Mouse (Mus musculus) kidney, embryonic 14.5 days (tissue): Measurements from ENCODE around the gene Uhrf2. TPM values are rescaled to one million over a fixed set of nuclear protein-coding genes. Genes with fewer than 3 reads are reported as not detected.

ENCODE experiments used
- ATAC-seq: fragments of 200-750 bp; cut with Nextera tagmentation; 2 replicates; pipeline ENCODE4 v1.8.0; 2017; ENCODE audit warnings: moderate number of reproducible peaks, mild to moderate bottlenecking, moderate TSS enrichment, moderate library complexity; ENCODE audit not compliant: low FRiP score, low TSS enrichment
- H3K27ac ChIP-seq: fragments of 300-500 bp; sonication (generic); 2 replicates; pipeline ENCODE4 v1.5.1; 2014; ENCODE audit warnings: low read depth, mild to moderate bottlenecking, low read length, moderate library complexity, mixed read lengths
- H3K27me3 ChIP-seq: fragments of 300-500 bp; sonication (generic); 2 replicates; pipeline ENCODE4 v1.6.1; 2014; ENCODE audit warnings: mild to moderate bottlenecking, low read length; ENCODE audit not compliant: control insufficient read depth, insufficient read depth
- H3K36me3 ChIP-seq: fragments of 300-500 bp; sonication (generic); 2 replicates; pipeline ENCODE4 v1.6.1; 2014; ENCODE audit warnings: low read length, mixed read lengths; ENCODE audit not compliant: control insufficient read depth, insufficient read depth
- H3K4me1 ChIP-seq: fragments of 300-500 bp; sonication (generic); 2 replicates; pipeline ENCODE4 v1.6.1; 2014; ENCODE audit warnings: low read length, mixed read lengths; ENCODE audit not compliant: control insufficient read depth, insufficient read depth
- H3K4me2 ChIP-seq: fragments of 300-500 bp; sonication (generic); replicated peaks from 2 replicates; pipeline ENCODE4 v1.6.1; 2014; ENCODE audit warnings: low read depth, mild to moderate bottlenecking, low read length
- H3K4me3 ChIP-seq: fragments of 300-500 bp; sonication (generic); 2 replicates; pipeline ENCODE4 v1.5.1; 2014; ENCODE audit warnings: mild to moderate bottlenecking, low read length
- H3K9ac ChIP-seq: fragments of 300-500 bp; sonication (generic); 2 replicates; pipeline ENCODE4 v1.6.1; 2014; ENCODE audit warnings: low read depth, mild to moderate bottlenecking, low read length, moderate library complexity
- H3K9me3 ChIP-seq: fragments of 300-500 bp; sonication (generic); 2 replicates; pipeline ENCODE4 v1.6.1; 2016; ENCODE audit warnings: low read length; ENCODE audit not compliant: control insufficient read depth
- WGBS: fragments of 180-500 bp; shearing (Covaris S2); extraction: QIAGEN DNeasy Blood & Tissue Kit; methylation state at CpG from one replicate; pipeline ENCODE4 v1.1.7; 2014; 5-methylcytosine and 5-hydroxymethylcytosine counted together
- polyA plus RNA-seq: library from polyadenylated mRNA; unstranded; fragments of >200 nt; fragmentation: Nextera tagmentation; extraction: Ambion mirVana; gene quantifications from 2 replicates; pipeline ENCODE4 v1.2.1, GENCODE M21; 2014

Uhrf2 gene
- polyA plus RNA-seq, 1 experiment from 2014 or later, result 101 TPM

DNA sequence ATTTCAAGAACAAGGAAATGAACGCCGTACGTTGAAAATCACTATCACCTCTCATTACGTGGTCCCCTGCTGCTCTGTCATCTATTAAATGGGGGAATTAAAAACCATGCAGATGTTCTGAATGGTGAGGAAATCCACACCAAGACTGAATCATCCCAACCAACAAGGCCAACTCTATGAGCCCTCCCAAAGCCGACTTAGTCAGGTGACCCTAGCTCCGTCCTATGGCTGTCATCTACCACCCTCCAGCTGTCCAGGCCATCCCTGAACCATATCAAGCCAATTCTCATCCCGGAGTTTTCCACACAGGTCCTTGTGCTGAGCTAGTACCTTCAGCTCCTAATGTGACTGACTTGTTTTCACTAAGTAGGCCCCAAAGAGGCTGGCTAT lies 95.4 kb downstream of the Uhrf2 start:
- Histone ChIP-seq H3K36me3 (no peaks in the 10 kb centered on the region), H3K4me2 (no peak overlapping the region), H3K27ac (no peak overlapping the region), H3K9me3 (no peaks in the 10 kb centered on the region), H3K4me1 (no peaks in the 10 kb centered on the region), H3K27me3 (no peaks in the 10 kb centered on the region), H3K4me3 (no peak overlapping the region), H3K9ac (no peak overlapping the region)
- WGBS, result 86% methylated on average over 7 of the region's 7 CpGs
- no peak for ATAC-seq

DNA sequence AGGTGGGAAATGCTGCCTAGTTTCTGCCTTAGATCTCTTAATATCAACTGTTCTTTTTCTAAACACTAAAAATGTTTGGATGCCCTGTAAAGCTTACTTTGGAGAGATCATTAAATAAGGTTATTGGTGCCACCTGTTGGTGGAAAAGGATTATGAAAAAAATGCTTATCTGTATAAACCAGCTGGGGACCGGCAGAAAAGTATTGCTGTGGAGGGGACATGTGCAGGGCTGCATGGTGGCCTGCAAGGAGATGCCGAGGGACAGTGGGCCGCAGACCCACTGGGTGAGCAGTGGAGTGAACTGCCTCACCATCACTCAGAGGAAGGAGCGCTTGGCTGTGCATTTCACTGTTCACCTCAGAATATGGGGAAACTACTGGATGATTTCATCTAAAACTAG lies 97.9 kb downstream of the Uhrf2 start:
- no peak overlapping the region for H3K4me2 ChIP-seq
- no peaks in the 10 kb centered on the region for H3K27me3 ChIP-seq
- WGBS, result 77% methylated on average over 4 of the region's 4 CpGs
- ATAC-seq, result no peak
- H3K36me3 ChIP-seq, result no peaks in the 10 kb centered on the region
- H3K9me3 ChIP-seq, result no peaks in the 10 kb centered on the region
- no peak overlapping the region for H3K27ac ChIP-seq
- H3K9ac ChIP-seq, result no peak overlapping the region
- H3K4me1 ChIP-seq, result no peaks in the 10 kb centered on the region
- no peak overlapping the region for H3K4me3 ChIP-seq

- Histone ChIP-seq H3K36me3 (no peaks in the 10 kb centered on the region), H3K4me3 (no peak overlapping the region), H3K4me1 (no peaks in the 10 kb centered on the region), H3K27ac (no peak overlapping the region), H3K9me3 (no peaks in the 10 kb centered on the region), H3K4me2 (no peak overlapping the region), H3K27me3 (no peaks in the 10 kb centered on the region), H3K9ac (no peak overlapping the region)
- 87% methylated on average over 1 of the region's 1 CpGs for WGBS
- no peak for ATAC-seq
These were observed 106.0 kb downstream of the Uhrf2 start for GRCm38 (mm10) chr19:30136308-30136707.

Other genes with a start within 250 kb of the Uhrf2 start
- 10.5 and 11.5 TPM in 2 replicates for gene 9930021J03Rik, start 224.5 kb upstream of the Uhrf2 start, polyA plus RNA-seq
- gene Ranbp6, start 217.5 kb upstream of the Uhrf2 start, polyA plus RNA-seq, result 10.2 and 22.4 TPM in 2 replicates
- 28.0 and 28.3 TPM in 2 replicates for gene Il33, start 105.4 kb upstream of the Uhrf2 start, polyA plus RNA-seq
- gene Trpd52l3, start 26.7 kb upstream of the Uhrf2 start, polyA plus RNA-seq, result not detected in 2 replicates
- gene Gldc, start 144.9 kb downstream of the Uhrf2 start, polyA plus RNA-seq, result 7.6 and 15.4 TPM in 2 replicates
- gene Mbl2, start 202.4 kb downstream of the Uhrf2 start, polyA plus RNA-seq, result not detected in 2 replicates